Mouse (Mus musculus) C2C12 (cell line): ENCODE measurements around the gene Bpifb9a.

ENCODE experiments used
- CEBPB ChIP-seq: IDR thresholded peaks from one replicate; pipeline ENCODE4 v1.6.1; 2011; ENCODE audit warnings: low read depth, mild to moderate bottlenecking, control low read depth, moderate library complexity
- CTCF ChIP-seq: IDR thresholded peaks from one replicate; pipeline ENCODE4 v1.5.1; 2011; ENCODE audit not compliant: control insufficient read depth, insufficient read depth, insufficient read length
- FOSL1 ChIP-seq: IDR thresholded peaks from one replicate; pipeline ENCODE4 v1.8.0; 2011; ENCODE audit warnings: mild to moderate bottlenecking, low read length; ENCODE audit not compliant: poor library complexity, insufficient read depth, severe bottlenecking
- MAX ChIP-seq: IDR thresholded peaks from one replicate; pipeline ENCODE4 v1.6.1; 2011; ENCODE audit warnings: mild to moderate bottlenecking, control low read depth
- MYOD1 ChIP-seq: IDR thresholded peaks from one replicate; pipeline ENCODE4 v1.6.1; 2011; ENCODE audit warnings: low read depth; ENCODE audit not compliant: control insufficient read depth, insufficient read length
- MYOG ChIP-seq: IDR thresholded peaks from one replicate; pipeline ENCODE4 v1.6.1; 2011; ENCODE audit not compliant: control insufficient read depth, insufficient read length; ENCODE audit errors: extremely low read depth
- USF1 ChIP-seq: IDR thresholded peaks from one replicate; pipeline ENCODE4 v1.6.1; 2011; ENCODE audit warnings: low read depth, mild to moderate bottlenecking, control low read depth, moderate library complexity

DNA sequence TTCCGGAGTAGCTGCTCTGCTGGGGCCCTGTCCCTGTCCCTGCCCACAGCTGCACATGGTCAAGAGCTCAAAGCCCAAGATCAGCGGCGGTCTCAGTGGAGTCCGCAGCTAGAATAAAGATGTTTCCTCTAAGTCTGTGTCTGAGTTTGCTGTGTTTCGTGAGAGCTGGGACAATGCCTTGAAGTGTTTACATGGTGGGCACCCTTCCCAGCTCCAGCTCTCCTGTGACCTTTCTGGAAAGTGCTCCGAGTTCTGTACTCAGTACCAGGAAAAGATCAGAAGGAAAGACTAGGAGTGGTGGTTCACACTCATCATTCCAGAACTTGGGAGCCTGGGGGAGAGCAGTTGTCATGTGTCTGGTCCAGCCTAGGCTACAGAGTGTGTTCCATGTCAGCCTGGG lies 16.9 kb upstream of the Bpifb9a start:
- TF ChIP-seq CTCF, result no peak
- TF ChIP-seq CEBPB, result no peak
- TF ChIP-seq MAX, result no peak
- no peak for TF ChIP-seq USF1
- no peak for TF ChIP-seq MYOG
- no peak for TF ChIP-seq FOSL1
- TF ChIP-seq MYOD1, result no peak
